Mouse (Mus musculus): ENCODE measurements around the gene Samd15.
"Not testable (repeated sequence)": the region's sequence is repeated elsewhere in the genome, so short reads cannot be mapped to it uniquely, and the experiment has no call there.

The Samd15 gene

DNA sequence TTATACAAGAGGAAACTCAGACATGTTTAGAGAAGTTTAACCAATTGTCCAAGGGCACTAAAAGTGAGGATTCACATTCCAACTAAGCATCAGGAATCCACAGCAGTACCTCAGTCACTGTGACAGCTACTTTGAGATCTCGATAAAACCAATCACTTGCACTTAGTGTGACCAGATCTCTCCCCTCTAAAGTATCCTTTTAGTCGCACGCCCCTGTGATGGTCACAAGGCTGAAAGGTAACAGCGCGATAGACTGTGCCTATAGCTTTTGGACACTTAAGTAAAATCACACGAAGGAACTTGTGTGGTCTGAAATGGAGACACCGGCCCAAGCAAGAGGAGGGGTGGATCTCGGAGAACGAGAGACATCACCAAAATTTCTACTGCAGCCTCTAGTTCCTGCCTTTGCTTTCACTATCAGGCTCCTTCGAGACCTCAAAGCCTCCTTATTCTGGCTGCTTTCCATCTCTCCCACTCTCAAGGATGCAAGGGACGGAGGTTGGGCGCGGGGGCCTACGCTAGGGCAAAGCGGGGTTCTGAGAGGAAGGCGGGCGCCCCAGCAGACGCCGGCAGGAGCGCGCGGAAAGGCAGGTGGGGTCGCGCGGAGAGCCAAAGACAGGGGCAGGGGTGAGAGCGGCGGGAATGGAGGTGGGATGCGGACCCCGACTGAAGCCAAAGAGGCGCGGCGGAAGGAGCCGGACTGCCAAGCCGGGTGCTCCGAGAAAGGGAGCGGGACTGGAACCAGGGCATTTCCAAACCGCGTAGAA lies at the start of gene Samd15:
Gene Samd15 (plus strand): TSS at position 518 of the 767 bp plus-strand sequence.
- peak; percentile 54 for DNase-seq (ENCODE audit: low read depth)

DNA sequence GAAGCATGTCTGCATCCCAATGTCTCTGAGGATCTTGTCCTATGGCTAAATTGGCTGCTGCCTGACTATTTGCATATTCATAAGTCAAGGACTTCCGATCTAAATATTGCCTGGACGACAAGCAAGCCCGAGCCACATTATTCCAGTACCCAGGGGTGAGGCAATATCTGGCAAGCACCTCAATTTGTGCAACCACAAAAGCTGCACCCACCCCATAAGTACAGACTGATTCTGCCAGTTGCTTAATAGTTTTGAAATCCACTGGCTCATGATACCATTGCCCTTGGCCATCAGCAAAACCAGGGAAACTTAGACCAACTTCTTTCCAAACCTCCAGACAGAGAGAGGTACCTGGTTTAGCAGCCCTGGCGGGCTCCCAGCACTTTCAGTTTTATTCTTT lies 45.1 kb upstream of the Samd15 start:
- DNase-seq (ENCODE audit: low read depth), result peak; percentile 28

DNA sequence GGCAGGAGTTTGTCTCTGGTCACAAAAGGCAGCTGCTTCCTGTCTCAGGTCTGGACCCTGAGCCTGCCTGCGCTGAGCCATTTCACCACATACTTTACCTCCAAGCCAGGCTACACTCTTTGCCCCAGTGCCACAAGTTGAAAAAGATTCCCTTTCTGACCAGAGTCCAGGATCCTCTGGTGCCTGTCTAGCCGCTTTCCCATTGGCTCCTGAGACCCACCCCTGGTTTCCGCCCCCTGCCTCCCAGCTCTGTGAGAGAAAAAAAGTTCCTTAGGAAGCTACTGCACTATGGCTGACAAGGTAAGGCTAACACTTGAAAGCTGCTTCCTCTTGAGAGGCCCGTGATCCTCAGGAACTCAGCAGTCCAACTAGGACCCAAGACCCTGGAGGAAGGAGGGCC lies 42.2 kb upstream of the Samd15 start:
- no peak for DNase-seq (ENCODE audit: low read depth)

DNA sequence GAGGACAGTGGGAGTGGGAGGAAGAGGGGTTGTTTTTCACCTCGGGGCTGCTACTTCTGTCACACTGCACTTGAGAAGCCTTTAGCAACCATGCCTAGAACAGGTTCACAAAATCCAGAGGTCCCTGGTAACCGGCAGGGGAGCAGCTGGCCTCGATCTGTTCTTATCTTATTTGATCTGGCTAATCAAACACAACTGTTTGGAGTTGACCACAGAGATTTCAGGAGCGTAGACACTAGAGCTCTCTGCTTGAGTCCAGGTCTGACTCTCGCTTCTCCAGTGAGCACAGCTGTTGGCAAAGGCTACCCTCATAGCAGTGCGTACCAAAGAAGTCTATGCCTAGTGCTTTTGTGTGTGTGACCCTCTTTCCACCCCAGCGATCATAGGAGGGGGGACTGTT lies 41.4 kb upstream of the Samd15 start:
- DNase-seq (ENCODE audit: low read depth), result no peak

DNA sequence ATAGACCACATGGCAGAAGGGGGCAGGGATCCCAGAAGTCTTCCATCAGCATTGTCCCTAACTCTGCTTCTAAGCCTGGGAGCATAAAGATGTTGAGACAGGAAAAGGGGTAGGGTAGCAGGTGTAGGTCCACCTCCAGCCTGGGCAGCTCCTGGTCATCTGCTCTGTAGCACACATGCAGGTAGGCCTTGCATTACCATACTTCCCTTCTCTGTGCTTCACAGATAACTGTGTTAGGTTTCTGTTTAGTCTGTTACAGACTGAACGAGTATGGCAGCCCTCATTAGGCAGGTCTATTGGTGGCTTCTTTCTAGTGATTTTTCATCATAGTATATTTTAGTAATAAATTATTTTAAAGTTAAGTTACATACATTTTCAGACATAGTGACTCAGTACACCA lies 39.2 kb upstream of the Samd15 start:
- DNase-seq (ENCODE audit: low read depth), result no peak

DNA sequence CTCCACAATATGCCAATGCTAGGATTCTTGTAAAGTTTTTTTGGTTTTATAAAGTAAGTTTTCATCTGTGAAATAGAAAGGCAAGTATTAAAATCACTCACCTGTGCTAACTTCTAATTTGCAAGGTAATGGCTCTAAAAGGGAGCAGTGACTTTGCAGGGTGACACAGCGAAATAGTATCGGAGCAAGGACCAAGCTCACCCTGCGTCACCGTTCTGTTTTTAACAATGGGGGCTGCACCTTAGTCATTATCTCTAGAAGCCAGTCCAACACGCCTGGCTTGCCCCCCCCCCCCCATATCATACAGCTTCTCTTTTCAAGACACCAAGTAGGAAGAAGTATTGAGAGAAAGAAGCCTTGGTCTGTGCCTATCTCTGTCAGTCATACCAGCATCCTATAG lies 38.7 kb upstream of the Samd15 start:
- DNase-seq (ENCODE audit: low read depth), result no peak

DNA sequence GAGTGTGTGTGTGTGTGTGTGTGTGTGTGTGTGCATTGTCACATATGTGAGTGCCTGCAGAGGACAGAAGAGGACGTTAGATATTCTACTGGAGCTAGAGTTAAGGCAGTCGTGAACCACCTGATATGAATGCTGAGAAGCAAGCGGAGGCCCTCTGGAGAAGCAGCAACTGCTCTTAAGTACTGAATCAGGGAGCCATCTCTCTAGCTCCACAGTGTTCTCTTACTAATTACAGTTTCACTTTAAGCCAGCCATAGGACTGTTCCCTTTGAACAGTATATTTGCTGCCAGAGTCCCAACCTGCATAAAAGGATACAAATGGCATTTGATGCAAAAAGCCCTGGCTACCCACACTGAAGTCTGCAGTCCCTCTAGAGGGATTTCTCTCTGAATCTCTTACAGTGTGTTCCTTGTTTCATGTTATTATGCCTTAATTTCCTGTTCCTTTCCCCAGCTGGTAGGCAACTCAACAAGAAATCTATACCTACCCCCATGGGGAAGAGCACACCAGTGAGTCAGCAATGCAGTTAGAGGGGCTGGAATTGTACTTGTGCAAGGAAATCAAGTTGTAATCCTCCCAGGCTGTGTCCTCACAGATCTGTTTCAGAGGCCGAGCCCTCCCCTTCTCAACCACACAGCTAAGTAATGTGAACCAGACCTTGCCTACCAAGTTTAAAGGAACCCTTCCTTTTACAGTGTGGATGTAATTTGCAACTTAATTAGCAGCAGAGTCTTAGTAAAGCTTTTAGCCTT lies 24.2 kb upstream of the Samd15 start:
- DNase-seq (ENCODE audit: low read depth), result peak; percentile 80

DNA sequence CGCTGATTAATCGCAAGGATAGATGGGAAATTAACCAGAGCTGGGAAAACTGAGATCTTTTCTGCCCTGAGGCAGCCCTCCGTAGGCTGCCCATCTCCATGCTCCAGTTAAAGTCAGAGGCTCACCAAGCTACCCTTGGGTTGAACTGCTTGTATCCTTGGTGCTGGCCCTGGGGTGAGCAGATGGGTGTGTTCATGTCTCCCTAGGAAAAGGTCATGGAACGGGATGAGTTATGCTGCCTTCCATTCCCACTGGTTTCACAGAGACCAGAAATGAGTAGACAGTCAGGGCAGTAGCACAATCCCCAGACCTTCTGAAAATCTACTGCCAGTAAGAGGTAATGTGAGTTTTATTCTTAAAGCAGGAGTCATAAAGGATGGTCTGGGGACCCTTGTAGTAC lies 21.9 kb upstream of the Samd15 start:
- no peak for DNase-seq (ENCODE audit: low read depth)

DNA sequence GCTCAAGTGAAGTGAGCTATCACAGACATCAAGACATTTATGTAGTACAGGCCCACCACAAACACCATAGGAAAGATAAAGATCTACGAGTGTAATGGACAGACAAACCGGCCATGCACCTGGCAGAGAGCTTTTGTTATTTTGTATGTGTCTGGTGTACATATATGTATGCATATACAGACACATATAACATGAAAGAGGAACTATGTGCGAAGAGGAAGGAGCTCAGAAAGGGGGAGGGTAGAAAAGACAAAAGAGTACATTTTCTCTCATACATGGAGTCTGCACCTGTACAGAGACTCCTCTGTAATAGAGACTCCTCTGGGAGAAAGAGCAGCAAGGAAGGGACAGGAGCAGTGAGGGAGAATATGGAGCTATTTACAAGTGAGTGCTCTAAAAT lies 6.5 kb upstream of the Samd15 start:
- DNase-seq (ENCODE audit: low read depth), result no peak

DNA sequence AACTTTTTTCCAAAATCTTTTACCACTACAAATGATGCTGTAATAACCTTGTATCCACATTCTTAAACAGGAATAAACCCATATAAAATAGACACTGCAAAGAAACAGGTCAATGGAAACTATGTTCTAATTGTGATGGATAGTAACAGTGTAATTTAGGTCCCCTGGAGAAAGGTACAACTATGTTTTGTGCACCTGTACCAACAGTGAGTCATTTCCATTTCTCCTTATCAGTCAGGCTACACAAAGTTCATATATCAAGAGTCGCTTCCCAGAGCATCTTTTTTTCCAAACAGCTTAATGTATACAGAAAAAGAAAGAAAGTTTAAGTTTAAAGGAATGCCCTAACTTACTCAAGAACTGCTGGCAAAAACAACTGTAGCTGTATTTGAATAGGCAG lies 4.5 kb upstream of the Samd15 start:
- no peak for DNase-seq (ENCODE audit: low read depth)

DNA sequence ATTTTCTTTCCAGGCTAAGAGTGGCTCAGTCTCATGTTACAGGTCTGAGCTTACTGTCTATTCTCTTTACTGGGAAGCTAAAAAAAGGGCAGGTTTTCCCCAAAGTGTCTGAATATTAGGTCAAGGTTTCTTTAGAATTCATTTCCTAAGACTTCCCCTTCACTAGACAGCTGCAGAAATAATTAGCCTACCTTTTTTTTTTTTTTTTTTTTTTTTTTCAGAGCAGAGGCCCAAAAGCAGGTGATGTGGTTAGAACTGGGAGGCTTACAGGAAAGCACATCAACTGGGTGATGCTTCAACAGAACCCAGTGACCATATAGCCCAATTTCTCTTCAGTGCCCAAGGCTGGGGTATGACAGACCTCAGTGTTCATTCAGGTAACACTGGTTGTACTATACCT lies 3.2 kb upstream of the Samd15 start:
- no peak for DNase-seq (ENCODE audit: low read depth)

DNA sequence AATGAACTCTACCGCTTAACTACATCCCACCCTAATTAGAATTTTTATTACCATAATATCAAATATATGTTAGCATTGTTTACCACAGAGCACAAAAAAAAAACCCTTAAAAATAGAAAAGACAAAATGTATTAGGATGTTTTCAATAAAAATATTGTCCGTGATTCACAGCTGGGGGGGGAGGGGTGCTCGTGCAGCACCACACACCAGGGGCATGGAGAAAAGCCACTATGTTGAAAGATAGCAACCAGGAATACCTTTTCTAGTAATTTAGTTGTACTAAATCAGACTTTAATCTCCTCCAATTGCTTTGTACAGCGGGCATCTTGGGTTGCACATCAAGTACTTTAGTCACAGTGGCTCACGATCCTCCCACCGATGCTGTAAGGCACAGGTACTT lies 731 bp upstream of the Samd15 start:
- DNase-seq (ENCODE audit: low read depth), result no peak

DNA sequence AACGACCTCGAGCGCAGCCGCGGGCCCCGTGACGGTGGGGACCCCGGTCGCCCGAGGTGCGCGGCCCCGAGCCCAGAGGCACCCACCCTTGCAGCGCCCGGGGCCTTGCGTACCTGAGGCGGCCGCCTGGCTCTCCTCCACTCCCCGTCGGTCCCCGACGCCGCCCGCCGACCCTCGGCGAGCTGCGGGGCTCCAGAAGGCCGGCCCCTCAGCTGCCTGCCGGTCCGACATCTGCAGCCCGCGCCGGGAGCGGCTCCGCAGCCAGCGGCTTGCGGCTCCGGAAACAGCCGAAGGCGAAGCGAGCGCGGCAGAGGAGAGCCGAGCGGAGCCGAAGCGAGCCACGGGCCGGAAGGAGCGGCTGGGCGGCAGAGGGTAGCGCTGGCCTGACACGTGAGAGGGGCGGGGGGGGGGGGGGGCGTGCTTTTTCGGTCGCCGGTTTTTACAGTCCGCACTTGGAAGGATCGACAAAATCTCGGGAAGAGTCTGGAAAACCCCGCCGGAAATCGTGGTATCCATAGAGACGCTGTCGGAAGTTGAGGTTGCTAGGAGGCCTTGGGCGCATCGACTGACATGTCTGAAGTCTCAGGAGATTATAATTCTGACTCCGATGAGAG lies 557 bp downstream of the Samd15 start, which contains the start of gene Tmed8:
Gene Tmed8 (minus strand): TSS at position 482 of the 614 bp plus-strand sequence.
- DNase-seq (ENCODE audit: low read depth), result peak; percentile 77

DNA sequence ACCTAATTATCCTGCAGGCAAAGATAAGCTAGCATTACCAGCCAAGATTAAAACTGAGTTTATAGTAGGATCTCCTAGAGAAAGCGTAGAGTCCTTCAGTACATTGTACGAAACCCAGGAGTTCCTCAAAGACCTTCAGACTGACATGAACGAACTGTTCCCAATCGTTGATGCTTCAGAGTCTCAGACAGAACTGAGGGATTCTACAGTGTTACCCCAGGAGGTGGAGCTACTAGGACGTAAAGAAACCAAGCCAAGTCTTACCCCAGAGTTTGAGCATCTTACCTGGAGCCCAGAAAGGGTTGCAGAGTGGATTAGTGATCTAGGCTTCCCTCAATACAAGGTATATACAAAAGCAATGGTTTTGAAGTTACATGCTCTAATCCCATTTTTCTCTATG lies 2.2 kb downstream of the Samd15 start:
- peak; percentile 57 for DNase-seq (ENCODE audit: low read depth)

DNA sequence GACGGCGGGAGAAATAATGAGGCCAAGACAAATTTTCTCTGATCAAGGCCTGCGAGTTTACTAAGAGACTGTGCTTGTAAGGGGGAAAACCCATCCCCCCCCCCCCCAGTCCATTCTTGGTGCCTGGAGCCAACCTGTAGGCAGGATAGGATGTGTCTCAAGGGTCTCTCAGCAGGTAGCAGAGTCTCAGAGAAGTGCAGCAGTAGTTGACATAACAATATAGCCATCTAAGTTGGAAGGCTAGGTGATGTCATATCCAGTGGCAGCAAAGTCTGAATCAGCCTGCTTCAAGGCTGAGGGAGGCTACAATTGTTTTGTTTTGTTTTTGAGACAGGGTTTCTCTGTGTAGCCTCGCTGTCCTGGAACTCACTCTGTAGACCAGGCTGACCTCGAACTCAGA lies 6.3 kb downstream of the Samd15 start:
- not testable (repeated sequence) for DNase-seq (ENCODE audit: low read depth)

DNA sequence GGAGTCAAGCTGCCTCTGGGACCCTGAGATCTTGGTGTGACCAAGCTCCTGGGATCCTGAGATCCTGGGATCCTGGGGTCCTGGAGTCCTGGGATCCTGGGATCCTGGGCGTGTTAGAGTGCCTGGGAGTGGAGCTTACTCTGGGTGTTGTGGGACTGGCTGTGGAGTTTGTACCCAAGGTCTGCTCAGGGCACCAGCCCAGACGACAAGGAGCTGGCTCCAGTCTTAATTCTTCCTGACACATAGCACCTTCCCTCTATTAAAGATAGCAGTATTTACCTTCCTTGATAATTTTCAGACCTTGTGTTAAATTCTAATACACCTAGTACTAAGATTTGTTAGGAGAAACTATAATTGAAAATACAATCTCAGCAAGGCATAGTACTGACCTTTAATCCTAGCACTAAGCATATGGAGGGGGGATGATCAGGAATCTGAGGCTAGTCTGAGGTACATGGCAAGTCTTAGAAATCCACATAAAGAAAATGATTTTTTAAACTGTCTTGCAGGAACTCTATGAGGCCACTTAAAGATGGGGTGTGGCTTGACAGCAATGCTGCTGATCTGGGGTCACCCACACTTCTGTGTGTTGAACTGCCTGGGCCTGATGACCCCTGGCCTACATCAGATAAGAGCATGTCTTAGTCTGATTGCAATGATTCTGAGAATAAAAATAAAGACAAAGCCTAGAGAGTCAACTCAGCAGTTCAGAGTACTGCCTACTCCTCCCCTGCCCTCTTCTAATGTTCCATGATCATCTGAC lies 13.5 kb downstream of the Samd15 start:
- DNase-seq (ENCODE audit: low read depth), result no peak

DNA sequence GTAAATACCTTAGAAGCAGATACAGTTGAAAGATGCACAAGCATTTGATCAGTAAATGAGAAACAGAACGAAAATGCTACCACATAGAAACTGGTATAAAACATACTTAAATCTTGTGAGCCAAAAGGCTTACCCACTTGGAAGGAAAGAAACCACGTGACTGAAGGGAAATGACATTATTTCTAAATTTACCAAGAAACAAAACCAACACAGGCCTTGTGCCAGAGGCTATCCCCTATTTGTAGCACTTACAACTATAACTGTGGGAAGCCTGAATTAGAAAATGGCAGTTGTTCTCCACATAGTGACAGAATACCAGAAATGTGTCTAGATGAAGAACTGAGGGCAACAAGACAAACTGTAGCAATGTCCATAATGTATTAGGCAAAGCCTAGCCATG lies 16.5 kb downstream of the Samd15 start:
- peak; percentile 60 for DNase-seq (ENCODE audit: low read depth)

DNA sequence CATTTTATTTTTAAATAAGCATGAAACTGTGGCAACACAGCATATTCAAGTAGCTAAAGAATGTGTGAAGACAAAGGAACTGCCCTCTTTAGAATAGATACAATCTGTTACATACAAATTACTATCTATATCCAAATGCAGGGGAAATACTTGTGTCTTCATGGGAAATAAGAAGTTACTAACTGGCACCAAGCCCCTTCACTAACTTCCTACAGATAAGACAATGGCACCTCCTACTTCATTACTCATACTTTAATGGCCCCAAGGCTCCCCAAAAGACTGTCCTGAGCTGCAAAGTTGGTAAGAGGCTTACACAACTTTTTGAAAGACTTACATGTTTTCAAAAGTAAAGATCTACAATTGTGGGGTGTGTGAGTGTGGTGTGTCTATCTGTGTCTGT lies 18.1 kb downstream of the Samd15 start:
- peak; percentile 84 for DNase-seq (ENCODE audit: low read depth)

DNA sequence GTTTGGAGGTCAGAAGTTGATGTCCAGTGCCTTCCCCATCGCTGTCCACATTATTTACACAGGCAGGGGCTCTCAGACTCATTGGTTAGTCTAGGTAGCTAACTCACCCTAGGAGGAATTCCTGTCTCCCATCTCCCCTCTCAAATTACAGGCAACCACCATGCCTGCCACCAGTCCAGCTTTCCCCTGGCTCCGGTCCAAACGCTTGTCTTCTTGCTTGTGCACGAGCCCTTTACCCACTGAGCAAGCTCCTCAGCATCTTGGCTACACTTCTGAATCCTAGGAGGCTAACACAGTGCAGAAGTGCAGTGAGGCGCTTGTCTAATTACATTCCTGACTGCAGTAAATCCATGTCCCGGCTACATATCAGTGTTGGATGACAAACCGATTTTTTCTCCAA lies 19.8 kb downstream of the Samd15 start:
- peak; percentile 79 for DNase-seq (ENCODE audit: low read depth)

DNA sequence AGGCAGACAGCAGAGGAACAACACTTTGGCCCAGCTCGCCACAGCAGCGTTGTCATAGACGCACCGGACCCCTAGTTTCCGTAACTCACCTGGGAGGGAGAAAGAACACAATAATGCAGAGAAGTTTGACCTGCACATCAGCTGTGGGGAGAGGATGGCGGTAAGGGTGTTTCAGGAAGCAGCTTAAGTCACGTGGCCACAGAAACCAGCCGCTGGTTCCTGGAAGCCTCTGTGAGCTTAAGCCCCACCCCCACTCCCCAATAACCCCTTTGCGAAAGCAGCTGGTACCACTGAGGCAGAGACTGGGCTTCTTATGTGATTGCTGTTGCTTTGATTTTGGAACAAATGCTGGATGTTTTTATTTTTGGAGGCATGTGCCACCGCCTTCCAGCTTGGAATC lies 25.4 kb downstream of the Samd15 start:
- peak; percentile 33 for DNase-seq (ENCODE audit: low read depth)

DNA sequence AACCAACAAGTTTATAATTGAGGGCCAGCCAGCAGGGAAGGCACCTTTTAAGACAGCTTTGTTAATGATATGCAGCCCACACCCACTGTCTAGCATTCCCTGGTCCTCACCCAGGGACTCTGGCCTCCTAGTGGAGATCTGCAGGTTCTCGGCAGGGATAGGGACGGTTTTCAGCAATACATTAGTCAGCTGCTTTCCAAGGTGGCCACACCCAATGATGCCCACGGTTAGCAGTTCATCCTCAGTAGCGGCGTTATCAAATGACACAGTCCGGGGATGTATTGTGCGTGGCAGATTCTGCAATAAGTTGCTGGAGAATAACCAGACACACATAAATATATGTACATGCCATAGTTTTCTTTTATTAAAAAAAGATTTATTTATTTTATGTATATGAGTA lies 27.3 kb downstream of the Samd15 start:
- no peak for DNase-seq (ENCODE audit: low read depth)

DNA sequence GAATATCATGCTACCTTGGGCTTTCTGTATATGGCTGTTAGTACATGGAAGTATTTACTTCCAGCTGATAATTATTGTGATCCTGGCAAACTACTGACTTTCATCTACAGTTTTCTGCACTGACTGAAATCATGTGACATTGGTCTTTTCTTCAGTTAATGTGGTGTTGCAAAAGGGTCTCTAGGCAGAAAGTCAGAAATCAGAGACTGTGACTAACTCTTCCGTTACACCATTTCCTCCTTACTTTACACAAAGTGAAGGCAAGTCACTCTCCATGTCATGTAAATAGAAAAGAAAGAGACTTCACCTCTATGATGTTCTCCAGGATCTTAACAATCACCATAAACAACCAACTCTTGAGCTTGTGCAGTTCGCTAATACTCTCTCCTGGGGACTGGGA lies 30.1 kb downstream of the Samd15 start:
- DNase-seq (ENCODE audit: low read depth), result peak; percentile 76

All from 416B (cell line).